In genomic region chr6:124745490-124746295, GRCm38 (mm10) we compare ENCODE assay signal across 8 mouse cellular contexts. TPM values are rescaled to one million over a fixed set of nuclear protein-coding genes. Genes with fewer than 3 reads are reported as not detected.
A peak's percentile ranks its signal among the peaks of the same experiment; 100 is the strongest.
DNase-seq lines count a peak whose midpoint lies in the region; ATAC-seq and TF ChIP-seq lines count a peak whose summit lies in the region.

No protein-coding gene starts in this region.

- peak; percentile 98 for TF ChIP-seq CTCF in gastrocnemius, adult 2 months (IDR thresholded peaks at IDR 0.05)
- peak; percentile 75 for TF ChIP-seq CTCF in hindbrain, postnatal 0 days (IDR thresholded peaks at IDR 0.05; ENCODE audit: low read depth)

- WGBS in hindbrain, postnatal 0 days: under 1% methylated on average over 85 of the region's 85 CpGs
- WGBS in macrophage (ENCODE audit: missing documents): under 1% methylated on average over 77 of the region's 85 CpGs

- H3K4me1 ChIP-seq in hindbrain, postnatal 0 days (ENCODE audit: insufficient read depth, low read length): peaks cover 6% of the 10 kb centered on the region; the same call in 1 of the 2 replicates

- peak overlapping the region; percentile 78 for H3K9ac ChIP-seq in hindbrain, postnatal 0 days (replicated peaks; ENCODE audit: low read length)

- intact Hi-C loops in gastrocnemius, adult 2 months (cut with DNase I): loop anchor here (10.0 kb wide), 1 partner anchor 331 kb away; the partner anchor contains the start of gene Pex5

- H3K27ac ChIP-seq in gastrocnemius, adult 2 months: peak overlapping the region; percentile 98
- H3K27ac ChIP-seq in hindbrain, postnatal 0 days: peak overlapping the region; percentile 87
- H3K27ac ChIP-seq in macrophage: no peak overlapping the region

- H3K9me3 ChIP-seq in hindbrain, postnatal 0 days (ENCODE audit: low read length): no peaks in the 10 kb centered on the region

- H3K27me3 ChIP-seq in hindbrain, postnatal 0 days (ENCODE audit: insufficient read depth, low read length): no peaks in the 10 kb centered on the region

- peak overlapping the region; percentile 96 for H3K4me2 ChIP-seq in hindbrain, postnatal 0 days (ENCODE audit: low read depth, low read length)

- peaks cover 25% of the 10 kb centered on the region for H3K36me3 ChIP-seq in hindbrain, postnatal 0 days (ENCODE audit: insufficient read depth, low read length)
- 0 out of 2 replicates have a peak, but pooled peaks cover 5% of the 10 kb centered on the region for H3K36me3 ChIP-seq in macrophage (ENCODE audit: inconsistent target)

- peaks cover 7% of the 10 kb centered on the region; the same call in 1 of the 2 replicates for H3K79me2 ChIP-seq in macrophage (ENCODE audit: inconsistent target)

- peak; percentile 61 for ATAC-seq in common myeloid progenitor, adult 5-6 weeks (replicated peaks; ENCODE audit: low read depth, poor library complexity, severe bottlenecking)
- ATAC-seq in hindbrain, postnatal 0 days: peak; percentile 88

- H3K4me3 ChIP-seq in gastrocnemius, adult 2 months: peak overlapping the region; percentile 86
- H3K4me3 ChIP-seq in hindbrain, postnatal 0 days (ENCODE audit: low read length): peak overlapping the region; percentile 45
- H3K4me3 ChIP-seq in macrophage (ENCODE audit: inconsistent target): peak overlapping the region; percentile 21; the same call in 1 of the 2 replicates

- DNase-seq in ZHBTc4 (ENCODE audit: low read depth, low spot score): peak; percentile 99
- DNase-seq in gastrocnemius, adult 2 months: peak; percentile 97
- peak; percentile 99 for DNase-seq in hindbrain, postnatal 0 days (ENCODE audit: low spot score)
- DNase-seq in left cerebral cortex, adult 18-20 months (ENCODE audit: low spot score in 2 of 2): peak; percentile 92 to 95
- peak; percentile 97 for DNase-seq in retina, postnatal 7 days (ENCODE audit: low read depth, low spot score)
- peak; percentile 88 to 90 for DNase-seq in urinary bladder, adult 18-20 months (ENCODE audit: low spot score in 2 of 2)

RNA-seq across cellular contexts. Expression of gene Grcc10, which starts 4.5 kb away (rescaled TPM):
- 112 and 129 TPM in 2 replicates for total RNA-seq in common myeloid progenitor, adult 5-6 weeks (2017)
- 100 to 1,000 TPM; 145 to 182 TPM for total RNA-seq in gastrocnemius, adult 2 months (2021)
- total RNA-seq in hindbrain, postnatal 0 days (2014; rRNA removed): 212 and 236 TPM in 2 replicates
- polyA plus RNA-seq in hindbrain, postnatal 0 days (2015; fragmentation: Nextera tagmentation; extraction: Ambion mirVana): 643 and 649 TPM in 2 replicates
- total RNA-seq in left cerebral cortex, adult 18-20 months (2021): 100 to 1,000 TPM; 321 to 335 TPM
- total RNA-seq in macrophage (2018; cell fraction: chromatin; rRNA removed): 10 to 100 TPM in 19 of 26 experiments, 1 to 10 TPM in 7; 5.5 to 46.1 (median 17.1) TPM
- 100 to 1,000 TPM; 123 to 226 (median 148) TPM for total RNA-seq in macrophage (2018; cell fraction: cytosol; rRNA removed)
- 10 to 100 TPM; 14.9 to 66.2 (median 33.4) TPM for total RNA-seq in macrophage (2018; cell fraction: nucleus; rRNA removed)
- polyA plus RNA-seq in macrophage (2018): 43.6 to 99.2 TPM (median 63.8 TPM) in 3 replicates

RNA-seq across cellular contexts. Expression of gene Ptpn6, which starts 7.2 kb away (rescaled TPM):
- total RNA-seq in common myeloid progenitor, adult 5-6 weeks (2017): 235 and 315 TPM in 2 replicates
- under 1 TPM; 0.61 to 0.87 TPM for total RNA-seq in gastrocnemius, adult 2 months (2021)
- total RNA-seq in hindbrain, postnatal 0 days (2014; rRNA removed): 3.8 and 3.9 TPM in 2 replicates
- polyA plus RNA-seq in hindbrain, postnatal 0 days (2015; fragmentation: Nextera tagmentation; extraction: Ambion mirVana): 4.3 and 4.8 TPM in 2 replicates
- total RNA-seq in left cerebral cortex, adult 18-20 months (2021): 1 to 10 TPM; 2.5 to 5.1 TPM
- 100 to 1,000 TPM in 17 of 26 experiments, 10 to 100 TPM in 9; 26.9 to 536 (median 152) TPM for total RNA-seq in macrophage (2018; cell fraction: chromatin; rRNA removed)
- total RNA-seq in macrophage (2018; cell fraction: cytosol; rRNA removed): 100 to 1,000 TPM; 107 to 454 (median 253) TPM
- total RNA-seq in macrophage (2018; cell fraction: nucleus; rRNA removed): 100 to 1,000 TPM in 20 of 26 experiments, 10 to 100 TPM in 6; 52.4 to 435 (median 173) TPM
- 172 to 251 TPM (median 215 TPM) in 3 replicates for polyA plus RNA-seq in macrophage (2018)

RNA-seq across cellular contexts. Expression of gene Gm45234, which starts 10.1 kb away (rescaled TPM):
- total RNA-seq in common myeloid progenitor, adult 5-6 weeks (2017): not detected in 2 replicates
- not detected for total RNA-seq in gastrocnemius, adult 2 months (2021)
- total RNA-seq in hindbrain, postnatal 0 days (2014; rRNA removed): 0.26 TPM in 1 of 2 replicates, not detected in the other
- not detected in 2 replicates for polyA plus RNA-seq in hindbrain, postnatal 0 days (2015; fragmentation: Nextera tagmentation; extraction: Ambion mirVana)
- 1 to 10 TPM in 1 of 2 experiments, not detected in 1; 1.4 TPM for total RNA-seq in left cerebral cortex, adult 18-20 months (2021)
- 1 to 10 TPM in 1 of 26 experiments, not detected in 25; 2.2 TPM for total RNA-seq in macrophage (2018; cell fraction: chromatin; rRNA removed)
- total RNA-seq in macrophage (2018; cell fraction: cytosol; rRNA removed): under 1 TPM in 7 of 26 experiments, not detected in 19; 0.10 to 0.44 (median 0.19) TPM
- total RNA-seq in macrophage (2018; cell fraction: nucleus; rRNA removed): under 1 TPM in 1 of 26 experiments, not detected in 25; 0.28 TPM
- not detected in 3 replicates for polyA plus RNA-seq in macrophage (2018)

RNA-seq across cellular contexts. Expression of gene Atn1, which starts 10.6 kb away (rescaled TPM):
- total RNA-seq in common myeloid progenitor, adult 5-6 weeks (2017): 4.6 and 6.7 TPM in 2 replicates
- total RNA-seq in gastrocnemius, adult 2 months (2021): 10 to 100 TPM; 46.4 to 47.9 TPM
- total RNA-seq in hindbrain, postnatal 0 days (2014; rRNA removed): 19.1 and 23.7 TPM in 2 replicates
- polyA plus RNA-seq in hindbrain, postnatal 0 days (2015; fragmentation: Nextera tagmentation; extraction: Ambion mirVana): 19.9 and 21.3 TPM in 2 replicates
- 100 to 1,000 TPM; 158 to 181 TPM for total RNA-seq in left cerebral cortex, adult 18-20 months (2021)
- total RNA-seq in macrophage (2018; cell fraction: chromatin; rRNA removed): 10 to 100 TPM in 25 of 26 experiments, 1 to 10 TPM in 1; 6.9 to 45.0 (median 27.8) TPM
- 10 to 100 TPM; 20.9 to 33.9 (median 27.3) TPM for total RNA-seq in macrophage (2018; cell fraction: cytosol; rRNA removed)
- total RNA-seq in macrophage (2018; cell fraction: nucleus; rRNA removed): 10 to 100 TPM; 13.0 to 48.5 (median 23.3) TPM
- polyA plus RNA-seq in macrophage (2018): 17.0 to 35.6 TPM (median 21.7 TPM) in 3 replicates

RNA-seq across cellular contexts. Expression of gene Eno2, which starts 23.8 kb away (rescaled TPM):
- total RNA-seq in common myeloid progenitor, adult 5-6 weeks (2017): 0.46 TPM in 1 of 2 replicates, not detected in the other
- total RNA-seq in gastrocnemius, adult 2 months (2021): 1 to 10 TPM; 1.2 to 2.0 TPM
- 281 and 357 TPM in 2 replicates for total RNA-seq in hindbrain, postnatal 0 days (2014; rRNA removed)
- 213 and 216 TPM in 2 replicates for polyA plus RNA-seq in hindbrain, postnatal 0 days (2015; fragmentation: Nextera tagmentation; extraction: Ambion mirVana)
- 1,000 to 10,000 TPM; 1,066 to 1,067 TPM for total RNA-seq in left cerebral cortex, adult 18-20 months (2021)
- 100 to 1,000 TPM in 25 of 26 experiments, 10 to 100 TPM in 1; 81.3 to 737 (median 196) TPM for total RNA-seq in macrophage (2018; cell fraction: chromatin; rRNA removed)
- total RNA-seq in macrophage (2018; cell fraction: cytosol; rRNA removed): 10 to 100 TPM in 10 of 26 experiments, 1 to 10 TPM in 16; 4.9 to 24.9 (median 9.7) TPM
- total RNA-seq in macrophage (2018; cell fraction: nucleus; rRNA removed): 100 to 1,000 TPM in 13 of 26 experiments, 10 to 100 TPM in 13; 45.0 to 295 (median 98.8) TPM
- 4.8 to 9.6 TPM (median 6.7 TPM) in 3 replicates for polyA plus RNA-seq in macrophage (2018)

Comparison
In these comparisons a context has a peak if more than half of its experiments do, and no peak if none do; other contexts are left out.
1. H3K4me3 ChIP-seq: peak in every context shown above with its lines; median percentile 86 in gastrocnemius, adult 2 months; 45 in hindbrain, postnatal 0 days; 21 in macrophage.
2. RNA of gene Ptpn6, which starts 7.2 kb away (total RNA-seq): 235 to 315 TPM in common myeloid progenitor, adult 5-6 weeks; 2.5 to 5.1 TPM in left cerebral cortex, adult 18-20 months, 3.8 to 3.9 TPM in hindbrain, postnatal 0 days and 0.61 to 0.87 TPM in gastrocnemius, adult 2 months; every median in the first group is over 10 times any median in the second.
3. Peak in every context shown above with its lines, with median percentiles within 50 percentile points of each other: DNase-seq.